Mouse (Mus musculus) heart, adult 9 months (tissue): ENCODE data around the gene Adgrg5.

Experiments
- DNase-seq, 2 experiments: peaks; one replicate each; pipeline ENCODE4 v3.0.0; 2022; ENCODE audit warnings: low spot score in 2 of 2

The Adgrg5 gene

DNA sequence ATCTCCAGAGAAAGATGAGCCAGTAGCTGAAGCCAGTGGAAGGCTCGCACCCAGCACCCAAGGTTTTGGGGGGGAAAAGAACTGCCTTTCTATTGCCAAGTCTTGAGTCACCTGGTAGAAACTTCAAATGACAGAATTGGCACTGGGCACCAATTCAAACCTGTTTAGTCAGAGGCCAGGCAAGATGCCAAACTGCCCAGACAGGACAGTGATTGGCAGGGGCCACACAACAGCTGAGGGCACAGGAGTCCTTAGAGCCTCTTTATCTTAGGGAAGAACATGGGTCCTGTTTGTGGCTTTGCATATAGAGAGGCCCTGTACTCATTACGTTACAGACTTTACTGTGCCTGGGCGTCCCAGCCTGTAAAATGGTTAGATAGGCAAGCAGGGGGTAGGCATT lies 44.1 kb downstream of the Adgrg5 start:
- DNase-seq: peak in 1 of 2 experiments; percentile 47

GRCm38 (mm10) chr8:94973270-94973669 lies 49.8 kb downstream of the Adgrg5 start:
- DNase-seq: no peak

- DNase-seq: no peak
Observed at GRCm38 (mm10) chr8:94973786-94974185, 50.3 kb downstream of the Adgrg5 start.

GRCm38 (mm10) chr8:94974467-94975165 lies 51.1 kb downstream of the Adgrg5 start, which contains the start of gene Adgrg1:
Adgrg1 (plus strand) TSS chr8:94974751.
- no peak for DNase-seq

DNA sequence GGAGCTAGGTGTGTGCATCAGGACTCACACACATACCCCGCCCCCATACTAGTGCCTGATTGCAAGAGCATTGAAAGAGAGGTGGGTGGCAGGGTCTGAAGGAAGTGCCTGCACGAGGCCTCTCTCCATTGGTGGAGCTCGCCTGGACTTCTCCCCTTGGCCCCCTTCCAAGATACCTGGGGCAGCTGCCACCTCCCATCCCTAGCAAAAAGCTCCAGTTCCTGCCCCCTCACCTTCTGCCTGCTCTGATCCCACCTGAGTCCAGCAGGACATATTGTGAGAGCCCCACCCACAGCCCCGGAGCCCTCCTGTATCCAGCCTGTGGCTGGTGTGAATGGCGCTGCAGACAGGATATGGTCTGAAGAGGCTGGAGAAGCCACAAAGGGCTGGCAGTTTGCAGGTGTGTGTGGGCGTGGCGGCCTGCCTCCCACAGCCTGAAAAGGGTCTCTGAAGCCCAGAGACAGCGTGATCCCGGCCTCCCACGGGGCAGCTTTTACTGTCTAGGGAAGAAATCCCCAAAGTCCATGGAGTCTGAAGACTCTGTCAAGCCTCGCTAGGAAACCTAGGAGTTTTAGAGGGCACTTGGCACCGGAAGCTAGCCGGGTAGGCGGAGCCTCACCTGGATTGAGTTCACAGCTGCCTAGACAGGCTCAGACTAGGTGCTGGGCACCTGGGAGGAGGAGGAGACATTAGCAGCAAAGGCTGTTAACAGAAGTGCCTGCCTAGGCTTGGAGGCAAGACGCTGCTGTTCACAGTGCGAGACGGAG lies 53.3 kb downstream of the Adgrg5 start:
- DNase-seq: no peak

DNA sequence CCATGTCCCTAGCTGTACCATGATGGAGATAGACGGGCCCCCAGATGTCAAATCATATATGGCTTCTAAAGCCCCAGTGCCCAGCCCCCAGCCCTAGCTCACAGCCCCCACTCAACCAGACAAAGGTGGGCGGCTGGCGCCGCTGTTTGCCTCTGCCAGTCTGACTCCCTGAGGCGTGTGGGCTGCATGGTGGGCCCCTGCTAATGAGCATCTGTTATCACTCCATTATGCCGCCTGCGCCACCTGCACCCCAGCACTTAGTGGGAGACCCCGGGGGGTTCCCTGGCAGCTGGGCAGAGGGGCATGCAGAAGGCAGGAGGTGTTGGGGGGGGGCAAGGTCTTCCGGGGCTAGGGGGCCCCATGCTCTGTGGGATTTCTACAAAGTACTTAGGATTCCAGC lies 54.6 kb downstream of the Adgrg5 start:
- DNase-seq: no peak

DNA sequence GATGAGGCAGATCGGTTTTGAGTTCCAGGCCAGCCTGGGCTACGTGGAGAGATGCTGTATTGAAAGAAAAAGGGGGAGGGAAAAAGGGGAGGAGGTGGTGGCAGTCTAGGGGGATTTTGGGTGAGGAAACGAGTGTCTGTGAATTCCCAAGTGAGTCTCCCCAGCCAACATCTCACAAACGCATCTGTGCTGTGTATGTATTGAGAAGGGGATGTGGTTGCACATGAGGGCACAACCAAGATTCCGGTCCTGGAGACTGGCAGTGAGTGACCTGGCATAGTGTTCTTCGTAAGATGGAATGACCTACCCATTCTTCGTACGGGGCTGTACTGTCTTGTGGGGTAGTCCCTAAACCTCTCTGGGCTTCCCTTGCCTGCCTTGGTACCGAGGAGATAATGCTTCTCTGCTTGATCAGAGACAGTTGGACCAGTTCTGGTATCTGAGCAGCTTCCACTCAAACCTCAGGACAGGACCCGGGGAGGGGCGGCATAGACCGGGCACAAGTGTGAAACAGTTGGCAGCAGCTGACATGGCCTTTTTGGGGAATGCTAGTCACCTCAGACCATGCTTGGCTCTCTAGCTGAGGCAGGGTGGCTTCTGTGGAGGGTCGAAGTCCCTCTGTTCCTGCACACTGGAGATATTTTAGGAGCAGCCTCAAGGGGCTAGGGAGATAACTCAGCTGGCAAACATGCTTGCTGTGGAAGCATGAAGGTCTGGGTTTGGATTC lies 55.3 kb downstream of the Adgrg5 start:
- no peak for DNase-seq

DNA sequence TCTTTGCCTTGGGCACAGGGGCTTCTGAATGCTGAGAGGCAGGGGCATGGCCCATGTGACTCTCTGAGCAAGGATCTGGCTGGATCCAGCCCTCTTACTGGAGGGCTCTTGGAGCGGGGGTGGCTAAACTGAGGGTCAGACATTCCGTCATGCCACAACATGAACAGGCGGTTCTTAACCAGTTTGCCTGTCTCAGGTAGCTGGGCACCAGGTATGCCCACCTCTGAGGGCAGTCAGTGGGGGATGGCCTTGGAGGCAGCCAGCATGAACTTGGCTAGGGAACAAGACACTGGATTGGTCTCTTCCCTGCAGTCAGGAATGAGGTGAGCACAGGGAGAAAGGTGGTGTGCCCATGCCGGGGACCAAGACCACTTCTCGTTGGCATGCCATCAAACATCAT lies 56.7 kb downstream of the Adgrg5 start:
- DNase-seq: no peak

DNA sequence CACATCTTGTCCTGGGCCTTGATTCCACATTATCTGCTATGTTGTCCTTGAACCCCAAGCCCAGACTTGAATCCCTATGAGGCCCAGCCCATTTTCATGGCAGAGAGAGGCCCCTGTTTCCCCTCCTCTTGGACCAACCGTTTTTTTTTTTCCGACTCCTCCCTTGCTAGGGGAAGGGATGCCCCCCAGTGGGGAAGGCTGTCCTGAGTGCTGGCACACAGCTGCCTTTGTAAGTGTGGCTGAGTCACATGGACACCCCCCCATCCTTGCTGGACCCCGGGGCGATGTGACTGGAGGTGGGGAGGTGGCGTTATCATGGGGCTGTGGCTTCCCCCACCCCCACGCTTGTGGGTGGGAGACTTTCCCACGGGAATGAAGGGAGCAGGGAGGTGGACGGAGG lies 57.5 kb downstream of the Adgrg5 start:
- DNase-seq: no peak

- DNase-seq: no peak
Observed at GRCm38 (mm10) chr8:94981848-94982247, 58.4 kb downstream of the Adgrg5 start.

DNA sequence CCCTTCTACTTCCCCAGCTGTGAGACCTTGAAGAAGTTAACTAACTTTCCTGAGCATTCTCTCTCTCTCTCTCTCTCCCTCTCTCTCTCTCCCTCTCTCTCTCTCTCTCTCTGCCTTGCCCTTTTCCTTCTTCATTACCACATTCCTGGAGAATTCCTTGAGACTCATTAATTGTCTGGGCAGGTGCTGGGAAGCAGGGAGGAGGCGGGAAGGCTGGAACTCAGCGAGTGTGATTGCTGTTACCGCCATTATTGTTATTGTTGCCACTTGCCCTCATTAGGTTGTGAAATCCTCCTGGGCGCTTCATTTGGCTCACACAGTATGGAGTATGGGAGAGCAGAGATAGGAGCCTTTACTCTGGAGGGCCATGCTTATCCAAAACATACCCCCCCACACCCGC lies 59.7 kb downstream of the Adgrg5 start:
- no peak for DNase-seq

DNA sequence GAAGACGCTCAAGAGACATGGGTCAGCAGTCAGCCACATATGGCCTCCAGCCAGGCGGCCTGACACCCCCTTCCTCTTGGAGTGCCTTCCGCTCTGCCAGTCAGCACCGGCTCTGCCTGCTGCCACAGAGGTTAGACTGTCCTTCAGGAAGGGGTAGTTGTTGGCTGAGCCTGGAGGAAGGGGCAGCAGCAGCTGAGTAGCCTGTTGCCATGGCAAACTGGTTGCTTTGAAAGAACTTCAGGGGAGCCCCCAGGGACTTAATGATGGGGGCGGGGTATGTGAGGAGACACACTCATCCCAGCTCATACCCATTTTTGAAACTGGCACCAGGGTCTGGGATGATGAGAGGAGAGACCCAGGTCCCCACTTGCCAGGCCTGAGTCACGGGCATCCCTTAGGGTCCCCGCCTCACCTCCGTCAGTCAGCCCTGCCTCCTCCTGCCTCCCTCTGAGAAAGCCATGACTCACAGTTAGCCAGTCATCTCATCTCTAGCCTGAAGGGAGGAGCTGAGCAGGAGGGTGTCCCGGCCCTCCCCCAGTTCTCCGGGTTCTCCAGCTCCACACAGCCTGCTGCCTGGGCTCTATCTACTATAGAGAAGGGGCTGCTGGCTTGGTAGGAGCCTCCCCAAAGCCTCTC lies 60.5 kb downstream of the Adgrg5 start:
- peak; percentile 61 to 86 for DNase-seq

GRCm38 (mm10) chr8:94985023-94985422 lies 61.5 kb downstream of the Adgrg5 start:
- no peak for DNase-seq

DNA sequence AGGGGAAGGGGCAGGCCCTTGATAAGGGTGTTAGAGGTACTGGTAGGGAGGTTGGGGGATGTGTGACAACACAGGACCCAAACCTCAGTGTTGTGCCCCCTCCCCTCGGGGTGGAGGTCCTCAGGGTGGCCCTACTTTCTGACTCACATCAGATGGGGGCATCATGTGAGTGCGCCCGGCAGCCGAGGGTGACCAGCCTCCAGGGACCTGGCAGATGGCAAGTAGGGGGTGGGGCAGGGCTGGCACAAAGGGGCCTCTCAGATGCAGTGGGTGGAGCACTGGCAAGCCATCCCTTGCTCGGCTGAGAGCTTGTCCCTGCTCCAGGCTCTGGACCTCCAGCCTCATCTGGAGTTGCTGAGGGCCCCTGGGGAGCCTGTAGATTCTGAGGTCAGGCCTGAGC lies 63.2 kb downstream of the Adgrg5 start:
- no peak for DNase-seq

- DNase-seq: no peak
Observed at GRCm38 (mm10) chr8:94987553-94987952, 64.1 kb downstream of the Adgrg5 start.

DNA sequence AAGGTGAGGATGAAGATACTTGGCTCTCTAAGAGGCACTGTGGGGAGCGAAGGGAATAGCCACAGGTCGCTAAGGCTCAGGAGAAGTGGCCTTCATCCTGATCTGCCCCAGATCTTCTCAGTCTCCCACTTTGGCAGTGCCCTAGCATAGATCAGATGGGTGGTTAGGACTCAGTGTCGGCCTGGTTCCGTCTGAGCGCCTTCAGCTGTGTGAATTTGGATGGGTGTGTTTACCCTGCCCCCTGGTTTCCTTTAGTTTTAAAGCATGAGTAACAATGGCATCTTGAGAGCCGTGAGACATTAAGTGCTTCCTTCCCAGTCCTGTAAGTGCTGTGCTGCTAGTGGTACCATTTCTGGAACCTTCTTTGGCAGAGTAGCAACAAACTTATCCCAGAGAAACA lies 65.1 kb downstream of the Adgrg5 start:
- DNase-seq: no peak

DNA sequence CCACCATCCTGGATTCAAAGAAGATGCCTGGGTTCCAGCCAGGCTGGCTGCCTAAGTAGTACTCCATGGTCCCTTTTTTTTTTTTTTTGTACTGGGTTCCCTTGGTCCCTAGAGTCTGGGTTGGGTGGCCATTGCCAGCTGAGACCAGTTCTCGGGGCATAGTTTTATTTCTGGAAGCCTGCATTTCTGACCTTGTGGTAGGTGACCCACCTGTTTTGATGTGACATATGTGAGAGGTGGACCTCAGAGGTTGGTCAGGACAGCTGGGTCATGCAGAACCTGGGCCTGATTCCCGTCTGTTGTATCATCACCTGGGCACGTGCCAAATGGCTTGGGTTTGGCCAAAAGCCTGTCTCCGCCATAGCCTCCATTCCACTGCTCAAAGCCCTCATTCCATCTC lies 66.2 kb downstream of the Adgrg5 start:
- DNase-seq: no peak

- no peak for DNase-seq
Observed at GRCm38 (mm10) chr8:94990598-94991453, 67.3 kb downstream of the Adgrg5 start.

GRCm38 (mm10) chr8:94991454-94991994 lies 68.0 kb downstream of the Adgrg5 start:
- no peak for DNase-seq

DNA sequence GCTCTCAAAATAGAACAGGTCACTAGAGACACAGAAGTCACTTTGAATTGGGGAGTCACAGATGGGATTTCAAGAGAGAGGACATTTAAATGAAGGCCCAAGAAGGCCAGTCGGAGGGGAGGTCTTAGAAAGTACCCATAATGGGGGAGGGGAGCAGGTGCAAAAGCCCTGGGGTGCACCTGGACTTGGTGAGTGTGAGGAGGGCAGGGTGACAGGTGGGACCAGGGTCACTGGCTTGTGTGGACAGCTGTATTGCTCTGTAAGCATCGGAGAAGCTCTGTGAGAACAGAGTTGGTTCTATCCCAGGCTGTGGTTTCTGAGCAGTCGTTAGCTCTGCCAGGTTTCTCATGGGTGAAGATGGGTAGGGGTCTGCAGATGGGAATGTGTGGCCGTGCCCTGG lies 68.5 kb downstream of the Adgrg5 start:
- no peak for DNase-seq

DNA sequence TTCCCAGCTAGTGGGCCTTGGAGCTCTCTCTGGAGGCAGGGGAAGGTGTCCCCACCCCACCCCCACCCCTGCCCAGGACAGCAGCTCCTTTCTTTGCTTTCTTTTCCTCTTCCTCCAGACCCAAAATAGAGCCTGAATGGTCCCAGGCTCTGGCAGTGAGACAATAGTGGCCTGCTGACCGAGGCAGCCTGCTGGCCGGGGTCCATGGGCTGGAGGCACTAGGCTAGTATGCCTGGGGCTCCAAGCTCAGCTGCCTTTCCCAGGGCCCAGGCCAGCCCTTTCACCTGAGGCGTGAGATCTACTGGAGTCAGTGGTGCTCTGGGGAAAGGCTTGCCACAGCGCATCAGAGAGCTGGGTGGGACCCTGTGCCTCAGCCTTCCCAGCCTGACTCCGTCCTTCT lies 69.0 kb downstream of the Adgrg5 start:
- DNase-seq: peak; percentile 77 to 86
